Mouse (Mus musculus): ENCODE results near the gene Rad51c. TPM values are rescaled to one million over a fixed set of nuclear protein-coding genes. Genes with fewer than 3 reads are reported as not detected.
"Not testable (repeated sequence)": the region's sequence is repeated elsewhere in the genome, so short reads cannot be mapped to it uniquely, and the experiment has no call there.

The Rad51c gene
- total RNA-seq, 1 experiment from 2014 or later: 3.6 TPM

DNA sequence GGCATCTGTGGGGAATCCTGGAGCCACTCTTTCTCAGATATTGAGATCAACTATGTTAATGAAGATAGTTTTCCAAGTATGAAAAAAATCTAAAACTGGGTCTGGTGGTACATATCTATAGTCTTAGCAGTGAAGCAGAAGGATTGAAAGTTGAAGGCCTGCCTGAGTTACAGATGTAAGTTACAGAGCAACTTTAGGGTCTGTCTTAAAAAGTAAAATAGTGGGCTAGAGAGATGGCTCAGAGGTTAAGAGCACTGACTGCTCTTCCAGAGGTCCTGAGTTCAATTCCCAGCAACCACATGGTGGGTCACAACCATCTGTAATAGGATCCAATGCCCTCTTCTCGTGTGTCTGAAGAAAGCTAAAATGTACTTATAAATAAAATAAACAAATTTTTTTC, 27.7 kb upstream of the Rad51c start:
- no peak for DNase-seq

DNA sequence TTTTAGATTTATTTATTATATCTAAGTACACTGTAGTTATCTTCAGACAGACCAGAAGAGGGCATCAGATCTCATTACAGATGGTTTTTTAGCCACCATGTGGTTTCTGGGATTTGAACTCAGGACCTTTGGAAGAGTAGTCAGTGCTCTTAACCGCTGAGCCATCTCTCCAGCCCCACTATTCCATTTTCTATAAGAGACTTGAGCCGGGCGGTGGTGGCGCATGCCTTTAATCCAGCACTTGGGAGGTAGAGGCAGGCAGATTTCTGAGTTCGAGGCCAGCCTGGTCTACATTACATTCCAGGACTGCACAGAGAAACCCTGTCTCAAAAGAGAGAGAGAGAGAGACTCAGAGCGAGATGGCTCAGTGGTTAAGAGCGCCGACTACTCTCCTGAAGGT, 27.1 kb upstream of the Rad51c start:
- DNase-seq: not testable (repeated sequence)

DNA sequence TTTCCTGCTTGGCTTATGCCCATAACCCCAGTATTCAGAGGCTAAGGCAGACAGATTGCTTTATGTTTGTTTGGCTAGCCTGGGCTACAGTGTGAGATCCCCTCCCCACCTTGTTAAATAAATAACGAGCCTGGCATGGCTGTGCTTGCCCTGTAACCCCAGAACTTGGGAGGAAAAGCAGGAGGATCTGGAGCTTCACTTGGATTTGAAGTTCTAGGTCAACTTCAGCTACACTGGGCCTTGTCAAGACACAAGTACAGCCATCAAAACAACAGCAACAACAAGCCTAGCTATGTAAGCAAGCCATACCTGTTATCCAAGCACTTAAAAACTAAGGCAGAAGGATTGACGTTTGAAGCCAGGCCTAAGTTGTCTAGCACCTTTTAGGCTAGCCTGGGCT, 25.6 kb upstream of the Rad51c start:
- no peak for DNase-seq

DNA sequence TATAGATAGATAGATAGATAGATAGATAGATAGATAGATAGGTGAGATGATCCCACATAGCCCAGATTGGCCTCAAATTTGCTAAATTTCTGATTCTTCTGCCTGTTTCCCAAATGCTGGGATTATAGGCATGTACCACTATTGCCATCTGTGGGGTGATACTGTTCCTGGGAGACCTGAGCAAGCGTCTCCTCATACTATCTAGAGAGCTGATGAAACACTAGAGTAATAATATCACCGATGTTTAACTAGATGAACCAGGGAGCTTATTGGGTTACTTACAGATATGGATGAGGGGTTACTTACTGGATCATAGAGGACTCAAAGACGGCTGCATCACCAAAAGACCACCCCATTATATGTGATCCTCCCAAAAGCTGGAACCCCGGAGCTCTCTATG, 24.6 kb upstream of the Rad51c start:
- no peak for DNase-seq

DNA sequence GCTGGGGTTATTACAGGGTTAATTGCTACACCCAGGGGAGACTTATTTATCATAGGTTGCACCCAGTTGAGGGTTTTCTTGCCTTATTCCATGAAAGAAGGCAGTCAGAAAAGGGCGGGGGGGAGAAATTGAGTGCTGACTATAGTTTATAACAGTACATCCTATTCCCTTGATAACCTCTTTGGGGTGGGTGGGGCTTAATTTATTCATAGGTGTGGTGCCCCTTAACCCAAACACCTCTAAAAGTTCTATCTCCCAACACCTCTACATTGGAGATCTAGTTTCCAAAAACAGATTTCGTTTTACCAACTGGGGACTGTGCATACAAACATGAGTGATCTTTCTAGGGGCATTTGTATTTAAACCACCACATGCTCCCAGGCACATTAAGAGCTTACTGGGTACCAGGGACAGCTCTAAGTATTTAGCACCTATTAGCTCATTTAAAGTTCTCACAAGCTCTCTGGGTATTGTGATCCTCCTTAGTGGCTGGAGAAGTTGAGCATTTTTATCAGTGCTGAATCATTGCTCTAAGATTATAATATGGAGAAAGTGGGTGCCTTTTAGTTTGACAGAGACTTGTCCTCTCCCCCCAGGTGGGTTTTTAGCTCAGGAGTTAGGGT, 23.4 kb upstream of the Rad51c start:
- DNase-seq: no peak

DNA sequence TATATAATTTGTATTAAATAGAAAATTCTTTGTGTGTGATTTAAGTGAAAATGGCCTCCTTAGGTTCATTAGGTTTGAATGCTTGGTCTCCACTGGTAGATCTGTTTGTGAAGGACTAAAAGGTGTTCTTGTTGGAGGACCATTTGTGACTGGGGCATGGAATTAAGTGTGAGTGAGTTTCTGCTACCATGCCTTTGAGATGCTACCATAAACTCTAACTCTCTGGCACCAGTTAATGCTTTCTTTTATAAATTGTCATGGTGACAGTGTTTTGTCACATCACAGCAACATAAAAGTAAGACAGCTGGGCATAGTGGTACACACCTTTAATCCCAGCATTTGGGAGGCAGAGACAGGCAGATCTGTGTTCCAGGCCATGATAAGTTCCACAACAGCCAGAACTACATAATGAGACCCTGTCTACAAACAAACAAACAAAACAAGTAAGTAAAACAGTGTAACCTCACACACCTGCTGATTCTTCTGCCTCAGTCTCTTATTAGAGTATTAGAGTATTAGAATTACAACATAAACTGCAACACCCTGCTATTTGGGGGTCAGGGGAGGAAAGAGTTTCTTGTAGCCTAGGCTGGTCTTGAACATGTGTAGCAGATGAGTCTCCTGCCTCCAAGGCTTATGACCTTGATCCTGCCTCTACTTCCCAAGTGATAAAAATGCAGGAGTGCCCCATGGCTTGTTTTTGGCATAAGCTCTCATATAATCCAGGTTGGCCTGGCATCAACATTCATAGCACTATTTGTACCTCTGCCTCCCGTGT, 22.7 kb upstream of the Rad51c start:
- no peak for DNase-seq

DNA sequence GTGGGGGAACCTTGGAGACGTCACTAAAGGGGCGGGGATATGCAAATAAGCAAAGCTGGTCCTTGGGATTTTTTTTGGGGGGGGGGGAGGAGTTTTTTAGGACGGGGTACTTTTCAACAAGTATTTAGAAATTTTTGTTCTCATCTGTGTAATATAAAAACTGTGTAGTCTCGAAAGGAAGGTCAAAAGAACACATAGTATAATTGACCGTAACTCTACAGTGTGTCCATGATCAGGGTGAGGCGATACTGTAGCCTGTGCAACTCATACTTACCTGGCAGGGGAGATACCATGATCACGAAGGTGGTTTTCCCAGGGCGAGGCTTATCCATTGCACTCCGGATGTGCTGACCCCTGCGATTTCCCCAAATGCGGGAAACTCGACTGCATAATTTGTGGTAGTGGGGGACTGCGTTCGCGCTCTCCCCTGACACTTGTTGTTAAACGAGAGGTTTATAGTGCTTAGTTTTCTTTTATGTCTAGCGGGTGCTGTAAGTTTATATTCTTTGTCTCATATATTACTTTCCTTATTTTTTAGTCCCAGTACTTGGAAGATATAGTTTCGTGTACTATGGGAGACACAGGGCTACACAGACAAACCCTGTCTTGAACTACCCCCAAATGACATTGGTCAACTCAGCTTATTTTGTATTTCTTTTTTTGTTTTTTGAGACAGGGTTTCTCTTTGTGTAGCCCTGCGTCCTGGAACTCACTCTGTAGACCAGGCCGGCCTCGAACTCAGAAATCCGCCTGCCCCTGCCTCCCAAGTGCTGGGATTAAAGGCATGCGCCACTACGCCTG, 21.9 kb upstream of the Rad51c start:
- peak; percentile 93 for DNase-seq

DNA sequence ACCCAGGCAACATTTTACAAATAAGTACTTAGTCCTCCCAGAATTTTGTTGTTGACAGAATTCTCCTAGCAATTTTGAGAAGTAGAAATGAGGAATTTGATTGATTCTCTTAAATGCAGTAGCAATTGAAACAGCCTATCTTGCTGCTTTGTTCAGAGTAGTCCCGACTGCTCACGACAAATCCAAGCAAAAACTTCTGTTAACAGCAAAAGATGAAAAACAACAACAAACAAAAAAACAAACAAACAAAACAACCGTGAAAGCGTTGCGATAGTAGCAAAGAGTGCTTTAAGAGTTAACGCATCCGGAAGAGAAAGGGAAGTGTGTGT, 21.3 kb upstream of the Rad51c start:
- DNase-seq: no peak

DNA sequence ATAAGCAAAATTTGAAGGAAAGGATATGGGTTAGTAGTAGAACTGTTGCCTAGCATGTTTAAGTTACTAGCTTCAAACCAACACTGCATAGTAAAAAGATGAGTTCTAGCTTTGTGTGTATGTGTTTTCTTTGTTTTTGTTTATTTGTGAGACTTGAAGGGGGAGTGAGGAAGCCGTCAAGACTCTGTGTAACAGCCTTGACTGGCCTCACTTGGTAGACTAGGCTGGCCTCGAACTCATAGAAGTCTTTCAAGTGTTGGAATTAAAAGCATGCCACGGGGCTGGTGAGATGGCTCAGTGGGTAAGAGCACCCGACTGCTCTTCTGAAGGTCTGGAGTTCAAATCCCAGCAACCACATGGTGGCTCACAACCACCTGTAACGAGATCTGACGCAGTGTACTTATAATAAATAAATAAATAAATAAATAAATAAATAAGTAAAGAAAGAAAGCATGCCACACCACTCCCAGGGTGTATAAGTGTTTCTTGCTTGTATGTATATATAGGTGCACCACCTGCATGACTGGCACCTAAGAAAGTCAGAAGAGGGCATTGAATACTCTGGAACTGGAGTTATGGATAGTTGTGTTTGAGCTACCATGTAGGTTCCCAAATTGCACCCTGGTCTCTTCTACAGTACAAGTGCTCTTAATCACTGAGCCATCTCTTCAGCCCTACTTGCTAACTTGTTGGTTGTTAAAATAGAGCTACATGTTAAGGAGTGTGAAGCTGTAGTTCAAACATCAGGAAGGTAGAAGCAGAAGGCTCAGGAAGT, 19.0 kb upstream of the Rad51c start:
- no peak for DNase-seq

DNA sequence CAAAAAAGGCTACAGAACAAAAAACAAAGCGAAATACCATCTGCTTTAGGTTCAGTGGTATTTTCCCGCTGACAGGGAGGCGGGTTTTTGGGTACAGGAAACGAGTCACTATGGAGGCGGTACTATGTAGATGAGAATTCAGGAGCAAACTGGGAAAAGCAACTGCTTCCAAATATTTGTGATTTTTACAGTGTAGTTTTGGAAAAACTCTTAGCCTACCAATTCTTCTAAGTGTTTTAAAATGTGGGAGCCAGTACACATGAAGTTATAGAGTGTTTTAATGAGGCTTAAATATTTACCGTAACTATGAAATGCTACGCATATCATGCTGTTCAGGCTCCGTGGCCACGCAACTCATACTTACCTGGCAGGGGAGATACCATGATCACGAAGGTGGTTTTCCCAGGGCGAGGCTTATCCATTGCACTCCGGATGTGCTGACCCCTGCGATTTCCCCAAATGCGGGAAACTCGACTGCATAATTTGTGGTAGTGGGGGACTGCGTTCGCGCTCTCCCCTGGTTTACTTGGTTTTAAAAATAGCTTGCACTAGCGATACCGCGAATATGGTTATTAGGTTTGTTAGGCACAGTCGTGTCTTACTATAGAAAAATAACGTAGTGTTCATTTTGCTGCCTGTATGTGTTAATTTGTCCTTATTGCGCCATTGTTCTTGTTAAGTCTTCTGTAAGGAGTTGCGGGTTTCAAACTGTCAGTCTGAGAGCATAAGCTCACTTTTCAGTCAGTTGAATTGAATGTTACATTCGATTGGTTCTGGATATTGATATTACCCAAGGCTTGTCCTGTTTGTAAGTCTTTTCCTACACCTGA, 18.0 kb upstream of the Rad51c start:
- peak; percentile 89 for DNase-seq

DNA sequence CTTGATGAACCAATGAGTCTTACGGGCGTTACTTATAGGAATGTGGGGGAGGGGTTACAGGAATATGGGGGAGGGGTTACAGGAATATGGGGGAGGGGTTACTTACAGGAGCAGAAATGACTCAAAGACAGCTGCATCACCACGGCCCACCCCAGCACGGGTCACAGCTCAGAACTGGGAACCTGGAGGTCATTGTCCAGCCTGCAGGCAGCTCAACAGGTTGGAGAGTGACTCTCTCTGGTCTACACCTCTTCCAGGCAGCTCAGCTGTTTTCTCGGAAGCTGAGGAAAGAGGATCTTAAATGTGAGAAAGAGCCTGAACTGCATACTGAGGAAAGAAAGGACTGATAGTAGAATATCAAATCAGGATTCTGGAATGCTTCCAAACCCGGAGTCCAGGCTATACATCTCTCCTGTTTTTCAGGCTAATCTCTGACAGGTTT, 17.0 kb upstream of the Rad51c start:
- DNase-seq: peak; percentile 27

DNA sequence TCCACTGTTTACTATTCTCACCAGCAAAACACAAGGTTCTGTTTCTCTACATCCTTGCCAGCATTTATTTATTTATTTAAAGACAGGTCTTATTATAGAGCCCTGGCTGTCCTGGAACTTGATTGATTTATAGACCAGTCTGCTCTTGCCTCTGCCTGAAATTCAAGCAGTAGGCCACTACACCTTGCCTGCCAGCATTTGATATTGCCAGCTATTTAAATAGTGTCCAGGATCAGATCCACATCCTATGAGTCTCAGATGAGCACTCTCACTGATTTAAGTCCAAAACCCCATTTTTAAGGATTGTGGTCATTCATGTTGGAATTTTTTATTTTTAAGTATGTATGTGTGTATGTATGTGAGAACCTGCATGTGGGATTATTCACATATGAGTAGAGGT, 16.1 kb upstream of the Rad51c start:
- no peak for DNase-seq

DNA sequence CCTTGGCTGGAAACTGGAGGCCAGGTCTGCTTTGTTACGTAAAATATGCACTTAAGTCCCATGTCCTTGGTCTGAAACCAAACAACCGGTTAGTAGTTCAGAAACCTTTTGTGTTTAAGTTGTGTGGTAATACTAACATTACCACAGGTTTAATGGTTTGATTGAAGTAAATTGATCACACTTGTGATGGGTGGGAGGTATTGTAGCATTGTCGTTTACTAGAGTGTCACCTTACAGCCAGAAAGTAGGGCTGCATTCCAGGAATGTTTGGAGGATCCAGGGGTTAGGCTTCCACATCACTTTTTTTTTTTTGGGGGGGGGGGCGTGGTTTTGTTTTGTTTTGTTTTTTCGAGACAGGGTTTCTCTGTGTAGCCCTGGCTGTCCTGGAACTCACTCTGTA, 11.4 kb upstream of the Rad51c start:
- no peak for DNase-seq

DNA sequence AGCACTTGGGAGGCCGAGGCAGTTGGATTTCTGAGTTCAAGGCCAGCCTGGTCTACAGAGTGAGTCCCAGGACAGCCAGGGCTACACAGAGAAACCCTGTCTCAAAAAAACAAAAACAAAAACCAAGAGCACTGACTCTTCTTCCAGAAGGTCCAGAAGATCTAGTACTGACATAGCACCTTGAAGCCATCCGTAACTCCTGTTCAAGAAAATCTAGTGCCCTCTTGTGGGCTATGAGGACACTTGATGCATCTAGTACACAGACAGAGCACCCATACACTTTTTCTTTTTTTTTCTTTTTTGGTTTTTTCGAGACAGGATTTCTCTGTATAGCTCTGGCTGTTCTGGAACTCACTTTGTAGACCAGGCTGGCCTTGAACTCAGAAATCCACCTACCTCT, 8.7 kb upstream of the Rad51c start:
- DNase-seq: not testable (repeated sequence)

DNA sequence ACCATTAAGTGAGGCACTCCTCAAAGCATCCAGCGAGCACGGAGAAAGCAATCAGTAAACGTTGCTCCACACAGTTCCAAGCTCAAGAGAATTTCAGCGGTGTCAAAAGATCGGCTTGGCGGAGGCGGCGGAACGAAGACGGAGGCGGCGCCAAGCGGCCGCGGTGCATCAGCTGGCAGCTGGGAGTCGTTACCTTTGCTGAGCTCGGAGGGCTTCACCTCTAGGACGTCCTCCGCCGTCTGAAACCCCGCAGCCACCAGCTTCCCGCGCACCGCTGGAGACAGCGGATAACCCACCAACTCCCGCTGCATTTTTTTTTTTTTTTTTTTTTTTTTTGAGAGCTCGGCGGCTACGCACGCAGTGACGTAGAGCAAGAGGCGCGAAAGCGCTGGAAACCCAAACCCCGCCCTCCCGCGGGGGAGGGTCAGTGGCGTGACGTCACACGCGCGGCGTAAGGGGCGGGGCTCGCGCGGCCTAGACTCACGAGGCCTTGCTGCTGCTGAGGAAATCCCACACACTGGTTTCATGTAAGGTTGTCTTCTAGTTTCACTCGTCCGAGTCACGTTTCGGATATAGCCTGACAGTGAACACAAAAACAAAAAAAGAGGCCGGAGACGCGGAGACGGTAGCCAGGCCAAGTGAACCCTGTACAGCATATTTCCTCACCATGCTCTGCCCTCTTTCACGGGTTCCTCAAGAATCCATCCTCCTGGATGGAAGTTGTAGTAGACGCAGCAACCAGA, 472 bp downstream of the Rad51c start:
- DNase-seq: peak; percentile 98

DNA sequence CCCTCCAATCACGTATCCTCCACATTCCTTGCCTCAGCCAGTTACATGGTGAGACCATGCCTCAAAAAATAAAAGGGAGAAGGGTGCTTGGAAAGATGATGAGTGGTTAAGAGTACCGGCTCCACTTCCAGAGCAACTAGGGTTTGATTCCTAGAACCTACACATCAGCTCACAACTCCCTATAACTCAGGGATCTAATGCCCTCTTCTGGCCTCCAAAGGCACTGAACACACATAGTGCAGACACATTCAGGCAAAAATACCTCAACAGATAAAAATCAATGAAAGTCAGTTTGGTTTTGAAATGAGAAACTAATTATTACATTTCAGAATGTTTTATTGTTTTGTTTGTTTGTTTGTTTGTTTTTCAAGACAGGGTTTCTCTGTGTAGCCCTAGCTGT, 6.4 kb downstream of the Rad51c start:
- DNase-seq: no peak

DNA sequence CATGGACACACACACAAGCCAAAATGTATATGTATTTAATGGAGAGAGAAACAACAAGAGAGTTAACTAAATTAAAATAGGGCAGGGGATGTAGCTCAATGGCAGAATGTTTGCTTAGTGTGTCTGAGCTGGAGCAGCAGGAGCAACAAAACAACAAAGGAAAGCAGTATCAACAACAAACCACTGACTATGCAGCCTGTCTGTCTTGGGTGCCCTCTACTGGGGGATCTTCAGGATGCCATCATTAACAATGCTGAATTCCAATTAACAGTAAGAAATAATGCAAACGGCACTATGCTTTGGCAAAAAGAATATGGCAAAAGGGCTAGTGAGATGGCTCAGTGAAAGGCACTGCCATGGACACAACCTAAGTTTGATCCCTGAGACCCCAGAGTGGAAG, 10.9 kb downstream of the Rad51c start:
- DNase-seq: peak; percentile 44

DNA sequence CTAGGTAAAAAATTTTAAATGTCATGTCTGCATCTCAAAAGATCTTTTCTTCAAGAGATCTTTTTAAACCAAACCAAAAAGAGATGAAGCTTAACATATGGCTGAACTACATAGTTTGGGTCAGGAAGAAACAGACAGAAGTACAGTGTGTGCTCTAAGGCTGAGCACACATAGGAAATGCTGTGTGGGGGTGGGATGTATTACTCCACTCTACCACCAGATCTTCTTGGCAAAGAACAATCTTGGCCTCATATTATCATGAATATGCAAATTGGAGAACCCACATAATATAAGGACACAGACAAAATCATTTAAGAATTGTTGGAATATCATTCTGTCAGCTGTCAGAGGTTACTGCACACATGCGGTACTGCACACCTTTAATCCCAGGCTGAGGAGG, 19.1 kb downstream of the Rad51c start:
- no peak for DNase-seq

DNA sequence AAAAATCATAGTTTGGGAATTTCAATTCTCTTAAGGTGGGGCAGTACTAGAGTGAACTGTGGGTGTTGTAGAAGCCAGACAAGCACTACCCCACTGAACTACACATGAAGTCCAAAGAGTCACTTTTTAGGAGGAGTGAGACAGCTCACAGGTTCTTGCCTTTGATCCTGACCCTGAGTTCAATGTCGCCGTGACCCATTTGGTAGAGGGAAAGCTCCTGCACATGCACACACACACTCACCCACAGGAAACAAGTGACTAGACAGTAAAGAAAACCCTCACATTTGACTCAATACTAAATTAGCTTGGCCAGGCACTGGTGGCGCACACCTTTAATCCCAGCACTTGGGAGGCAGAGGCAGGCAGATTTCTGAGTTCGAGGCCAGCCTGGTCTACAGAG, 20.2 kb downstream of the Rad51c start:
- DNase-seq: peak; percentile 25

DNA sequence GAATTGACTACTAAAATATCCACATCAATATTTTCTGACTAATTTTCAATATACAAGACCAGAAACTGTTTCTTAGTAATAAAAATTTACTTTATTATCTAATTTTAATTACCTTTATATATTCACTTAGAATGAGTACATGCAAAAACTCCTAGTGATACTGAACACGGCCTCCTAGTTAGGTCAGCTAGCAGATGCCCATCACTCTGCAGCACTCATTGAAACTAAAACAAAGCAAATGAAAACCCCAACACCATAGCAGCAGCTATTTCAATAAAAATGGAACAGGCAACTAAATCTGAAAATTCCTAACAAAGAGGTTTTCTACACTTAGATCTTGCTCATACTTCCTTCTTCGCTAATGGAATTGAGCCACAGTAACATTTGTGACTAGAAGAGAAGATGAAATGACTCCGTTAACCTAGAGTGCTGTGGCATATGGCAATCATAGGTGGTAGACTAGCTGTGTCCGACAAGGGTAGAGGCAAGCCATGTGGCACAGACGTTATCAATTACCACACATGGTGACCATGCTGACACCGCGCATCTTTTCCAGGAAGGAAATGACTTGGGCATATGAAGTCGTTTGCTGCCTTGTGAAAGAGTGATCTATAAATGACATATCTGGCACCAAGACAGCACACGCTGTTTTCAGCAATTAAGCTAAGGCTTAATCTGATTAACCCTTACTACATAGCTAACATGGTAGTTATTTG, 36.7 kb downstream of the Rad51c start:
- no peak for DNase-seq

Measured in adrenal gland, postnatal 14 days (tissue).